Mouse (Mus musculus): ENCODE results near the gene 4632433K11Rik. TPM values are rescaled to one million over a fixed set of nuclear protein-coding genes. Genes with fewer than 3 reads are reported as not detected.

The 4632433K11Rik gene
- total and polyA plus RNA-seq, 3 experiments: not detected

DNA sequence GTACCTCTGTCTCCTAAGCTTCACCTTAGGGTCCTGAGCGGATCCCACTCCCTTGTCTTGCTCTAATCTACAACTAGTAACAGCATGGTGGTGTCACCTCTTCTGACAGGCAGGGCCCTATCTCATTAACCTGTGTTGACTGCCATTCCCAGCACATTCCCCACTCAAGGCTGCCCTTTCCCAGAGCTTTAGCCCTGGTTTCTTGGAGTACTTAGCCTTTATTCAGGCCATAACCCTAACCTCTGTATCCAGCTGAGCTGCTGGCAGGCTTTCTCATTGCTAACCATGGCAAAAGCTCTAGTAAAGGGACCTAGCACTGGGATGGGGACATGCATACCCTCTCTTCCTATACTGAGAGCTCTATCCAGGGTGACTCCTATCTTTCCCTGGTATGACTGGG, 24.7 kb downstream of the 4632433K11Rik start:
- peaks cover 0 to 8% of the 10 kb centered on the region in 2 experiments for H3K36me3 ChIP-seq (replicated peaks in 1 of 2; ENCODE audit: control insufficient read depth in 1 of 2, insufficient read depth in 1 of 2, low read length in 1 of 2)
- no peak for TF ChIP-seq ZMIZ1 (IDR thresholded peaks at IDR 0.05; ENCODE audit: low read depth, low read length)
- no peak for TF ChIP-seq CTCF (conservative IDR thresholded peaks at IDR 0.05 in 1 of 2, IDR thresholded peaks at IDR 0.05 in 1 of 2; ENCODE audit: low read depth in 2 of 2, low read length in 2 of 2)
- no peak for TF ChIP-seq GABPA (IDR thresholded peaks at IDR 0.05; ENCODE audit: insufficient replicate concordance, low read depth, low read length)
- no peak for TF ChIP-seq MAZ (IDR thresholded peaks at IDR 0.05; ENCODE audit: low read depth, low read length)
- no peak for TF ChIP-seq RCOR1 (conservative IDR thresholded peaks at IDR 0.05; ENCODE audit: low read depth, low read length)
- TF ChIP-seq EP300 (IDR thresholded peaks at IDR 0.05; ENCODE audit: low read length): no peak
- no peak for TF ChIP-seq TCF12 (IDR thresholded peaks at IDR 0.05; ENCODE audit: low read depth, low read length)
- TF ChIP-seq MXI1 (IDR thresholded peaks at IDR 0.05; ENCODE audit: low read depth, low read length): no peak
- no peak for TF ChIP-seq CHD1 (IDR thresholded peaks at IDR 0.05; ENCODE audit: low read depth, low read length)
- TF ChIP-seq CHD2 (IDR thresholded peaks at IDR 0.05; ENCODE audit: low read length): no peak
- TF ChIP-seq KAT2A (IDR thresholded peaks at IDR 0.05; ENCODE audit: insufficient replicate concordance, low read length): no peak
- TF ChIP-seq ZNF384 (IDR thresholded peaks at IDR 0.05; ENCODE audit: low read depth, low read length): no peak
- TF ChIP-seq POLR2AphosphoS2 (IDR thresholded peaks at IDR 0.05; ENCODE audit: low read depth, low read length): no peak
- no peak for TF ChIP-seq JUN (IDR thresholded peaks at IDR 0.05; ENCODE audit: insufficient read depth, low read depth, low read length)
- TF ChIP-seq MYC (IDR thresholded peaks at IDR 0.05; ENCODE audit: low read depth, low read length): no peak
- no peak for TF ChIP-seq NELFE (IDR thresholded peaks at IDR 0.05; ENCODE audit: low read depth, low read length)
- no peak for TF ChIP-seq BHLHE40 (IDR thresholded peaks at IDR 0.05; ENCODE audit: low read depth, low read length)
- in situ Hi-C loops (cut with MboI; ENCODE audit: low pct_ligation_motif_present, low pct_unique_long_range_greater_than_20kb, low sequenced_read_pairs): no loop called here
- H3K27me3 ChIP-seq (replicated peaks): no peaks in the 10 kb centered on the region
- H3K4me2 ChIP-seq (ENCODE audit: insufficient read depth, low read depth, poor library complexity, severe bottlenecking): no peak overlapping the region
- no peak for DNase-seq (ENCODE audit: extremely low read depth)
- no peak overlapping the region for H3K27ac ChIP-seq (ENCODE audit: insufficient read depth, low read depth)
- dilution Hi-C loops (cut with MboI; ENCODE audit: extremely low pct_ligation_motif_present, extremely low pct_unique_long_range_greater_than_20kb, low sequenced_read_pairs): no loop called here
- no peaks in the 10 kb centered on the region for H3K9me3 ChIP-seq (replicated peaks; ENCODE audit: low read length)
- H3K79me2 ChIP-seq (replicated peaks; ENCODE audit: control insufficient read depth, extremely low read depth, insufficient read depth, poor library complexity, severe bottlenecking): peaks cover 11% of the 10 kb centered on the region
- H3K4me1 ChIP-seq (ENCODE audit: control insufficient read depth in 1 of 2, insufficient read depth in 2 of 2): peaks cover 2 to 26% of the 10 kb centered on the region in 2 experiments; a peak in 3 of 4 replicates
- no peak overlapping the region for H3K9ac ChIP-seq (ENCODE audit: insufficient read depth, low read depth)
- no peak overlapping the region for H3K4me3 ChIP-seq (replicated peaks in 1 of 3; ENCODE audit: low read depth in 2 of 3, low read length in 2 of 3, poor library complexity in 1 of 3)

DNA sequence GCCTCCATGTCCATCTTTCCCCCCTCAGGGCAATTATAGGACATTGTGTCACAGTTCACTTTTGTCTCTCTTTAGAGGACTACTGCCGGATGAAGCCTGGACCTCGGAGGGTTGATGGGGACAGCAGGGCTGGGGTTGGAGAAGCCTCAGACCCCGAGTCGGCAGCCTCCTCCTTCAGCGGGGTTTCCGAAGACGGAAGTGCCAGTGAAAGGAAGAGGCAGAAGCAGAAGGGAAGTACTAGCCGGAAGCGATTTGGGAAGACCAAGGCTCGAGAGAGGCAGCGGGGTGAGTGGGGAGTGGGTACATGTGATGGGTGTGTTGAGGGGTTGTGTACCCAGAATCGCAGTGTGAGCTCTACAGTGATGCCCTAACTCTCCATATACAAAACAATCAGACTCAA, 25.5 kb downstream of the 4632433K11Rik start:
- H3K9ac ChIP-seq (ENCODE audit: insufficient read depth, low read depth): no peak overlapping the region
- H3K27me3 ChIP-seq (replicated peaks): no peaks in the 10 kb centered on the region
- H3K36me3 ChIP-seq (replicated peaks in 1 of 2; ENCODE audit: control insufficient read depth in 1 of 2, insufficient read depth in 1 of 2, low read length in 1 of 2): peaks cover 0 to 13% of the 10 kb centered on the region in 2 experiments
- in situ Hi-C loops (cut with MboI; ENCODE audit: low pct_ligation_motif_present, low pct_unique_long_range_greater_than_20kb, low sequenced_read_pairs): no loop called here
- H3K4me1 ChIP-seq (ENCODE audit: control insufficient read depth in 1 of 2, insufficient read depth in 2 of 2): peaks cover 2 to 32% of the 10 kb centered on the region in 2 experiments; a peak in 3 of 4 replicates
- no peaks in the 10 kb centered on the region for H3K9me3 ChIP-seq (replicated peaks; ENCODE audit: low read length)
- peaks cover 19% of the 10 kb centered on the region for H3K79me2 ChIP-seq (replicated peaks; ENCODE audit: control insufficient read depth, extremely low read depth, insufficient read depth, poor library complexity, severe bottlenecking)
- H3K4me3 ChIP-seq (replicated peaks in 1 of 3; ENCODE audit: low read depth in 2 of 3, low read length in 2 of 3, poor library complexity in 1 of 3): no peak overlapping the region
- dilution Hi-C loops (cut with MboI; ENCODE audit: extremely low pct_ligation_motif_present, extremely low pct_unique_long_range_greater_than_20kb, low sequenced_read_pairs): no loop called here
- TF ChIP-seq HCFC1 (IDR thresholded peaks at IDR 0.05; ENCODE audit: low read depth, low read length) (no peak), CHD2 (IDR thresholded peaks at IDR 0.05; ENCODE audit: low read length) (no peak), MAFK (IDR thresholded peaks at IDR 0.05; ENCODE audit: insufficient replicate concordance, low read length) (no peak), BHLHE40 (IDR thresholded peaks at IDR 0.05; ENCODE audit: low read depth, low read length) (no peak), NRF1 (IDR thresholded peaks at IDR 0.05; ENCODE audit: low read depth, low read length) (no peak), MAZ (IDR thresholded peaks at IDR 0.05; ENCODE audit: low read depth, low read length) (no peak), E2F4 (IDR thresholded peaks at IDR 0.05; ENCODE audit: insufficient replicate concordance, low read depth, low read length) (no peak), USF1 (IDR thresholded peaks at IDR 0.05; ENCODE audit: low read depth, low read length) (no peak), ZNF384 (IDR thresholded peaks at IDR 0.05; ENCODE audit: low read depth, low read length) (no peak), ZMIZ1 (IDR thresholded peaks at IDR 0.05; ENCODE audit: low read depth, low read length) (no peak), ELF1 (IDR thresholded peaks at IDR 0.05; ENCODE audit: low read depth, low read length) (no peak), ZKSCAN1 (IDR thresholded peaks at IDR 0.05; ENCODE audit: borderline replicate concordance, low read depth, low read length) (no peak), SIN3A (IDR thresholded peaks at IDR 0.05; ENCODE audit: low read length) (no peak), MAX (IDR thresholded peaks at IDR 0.05; ENCODE audit: low read length) (no peak), JUN (IDR thresholded peaks at IDR 0.05; ENCODE audit: insufficient read depth, low read depth, low read length) (no peak), EP300 (IDR thresholded peaks at IDR 0.05; ENCODE audit: low read length) (no peak), ZC3H11A (IDR thresholded peaks at IDR 0.05; ENCODE audit: low read depth, low read length) (no peak), POLR2A (IDR thresholded peaks at IDR 0.05; ENCODE audit: low read depth, low read length) (no peak), MEF2A (IDR thresholded peaks at IDR 0.05; ENCODE audit: borderline replicate concordance, low read depth, low read length) (no peak), RAD21 (IDR thresholded peaks at IDR 0.05; ENCODE audit: low read depth, low read length) (no peak)
- no peak overlapping the region for H3K4me2 ChIP-seq (ENCODE audit: insufficient read depth, low read depth, poor library complexity, severe bottlenecking)
- DNase-seq (ENCODE audit: extremely low read depth): no peak
- no peak overlapping the region for H3K27ac ChIP-seq (ENCODE audit: insufficient read depth, low read depth)
